Mouse (Mus musculus): ENCODE results near the gene Nr1d1.
"Not testable (repeated sequence)": the region's sequence is repeated elsewhere in the genome, so short reads cannot be mapped to it uniquely, and the experiment has no call there.

Gene Nr1d1

GRCm38 (mm10) chr11:98750351-98751201 lies 24.6 kb downstream of the Nr1d1 start:
- DNase-seq = peak; percentile 85 to 90

GRCm38 (mm10) chr11:98749716-98750115 lies 25.4 kb downstream of the Nr1d1 start:
- no peak for DNase-seq

- DNase-seq = peak; percentile 63 to 81
Observed at GRCm38 (mm10) chr11:98748506-98749416, 26.4 kb downstream of the Nr1d1 start.

GRCm38 (mm10) chr11:98747804-98748505 lies 27.2 kb downstream of the Nr1d1 start:
- peak in 1 of 2 experiments; percentile 14 for DNase-seq

GRCm38 (mm10) chr11:98746855-98747693 lies 28.1 kb downstream of the Nr1d1 start:
- peak; percentile 79 to 80 for DNase-seq

GRCm38 (mm10) chr11:98745932-98746853 lies 28.9 kb downstream of the Nr1d1 start:
- DNase-seq = peak in 1 of 2 experiments; percentile 36

- no peak for DNase-seq
Observed at GRCm38 (mm10) chr11:98744456-98745019, 30.6 kb downstream of the Nr1d1 start.

GRCm38 (mm10) chr11:98743655-98744345 lies 31.3 kb downstream of the Nr1d1 start:
- DNase-seq = peak in 1 of 2 experiments; percentile 56

GRCm38 (mm10) chr11:98742397-98743291 lies 32.5 kb downstream of the Nr1d1 start:
- peak in 1 of 2 experiments; percentile 17 for DNase-seq

GRCm38 (mm10) chr11:98741622-98742396 lies 33.3 kb downstream of the Nr1d1 start:
- DNase-seq = peak; percentile 79 to 82

GRCm38 (mm10) chr11:98741051-98741620 lies 34.0 kb downstream of the Nr1d1 start:
- no peak for DNase-seq

GRCm38 (mm10) chr11:98740393-98741050 lies 34.6 kb downstream of the Nr1d1 start, which contains the start of gene Thra:
Gene Thra, plus strand, starts transcription at chr11:98740638.
- DNase-seq = peak; percentile 67 to 78

GRCm38 (mm10) chr11:98740026-98740392 lies 35.1 kb downstream of the Nr1d1 start:
- DNase-seq = no peak

- no peak for DNase-seq
Observed at GRCm38 (mm10) chr11:98738925-98739324, 36.2 kb downstream of the Nr1d1 start.

GRCm38 (mm10) chr11:98738428-98738911 lies 36.7 kb downstream of the Nr1d1 start:
- DNase-seq = no peak

GRCm38 (mm10) chr11:98737220-98737619 lies 37.9 kb downstream of the Nr1d1 start:
- not testable (repeated sequence) for DNase-seq

- no peak for DNase-seq
Observed at GRCm38 (mm10) chr11:98736176-98736575, 39.0 kb downstream of the Nr1d1 start.
